Mouse (Mus musculus) lung, embryonic 14.5 days (tissue): ENCODE results near the gene Pex26. TPM values are rescaled to one million over a fixed set of nuclear protein-coding genes. Genes with fewer than 3 reads are reported as not detected.

Source experiments
- ATAC-seq: fragments of 200-750 bp; cut with Nextera tagmentation; 2 replicates; pipeline ENCODE4 v1.8.0; 2017; ENCODE audit warnings: mild to moderate bottlenecking, moderate TSS enrichment, moderate library complexity; ENCODE audit not compliant: insufficient read depth
- DNase-seq: peaks from one replicate; pipeline ENCODE4 v3.0.0-alpha.2; 2015
- H3K27ac ChIP-seq: fragments of 300-500 bp; sonication (generic); 2 replicates; pipeline ENCODE4 v1.5.1; 2014; ENCODE audit warnings: low read depth, mild to moderate bottlenecking, moderate library complexity
- H3K27me3 ChIP-seq: fragments of 300-500 bp; sonication (generic); 2 replicates; pipeline ENCODE4 v1.6.1; 2014; ENCODE audit warnings: low read length, control low read depth; ENCODE audit not compliant: insufficient read depth
- H3K36me3 ChIP-seq: fragments of 300-500 bp; sonication (generic); 2 replicates; pipeline ENCODE4 v1.6.1; 2014; ENCODE audit warnings: control low read depth; ENCODE audit not compliant: insufficient read depth
- H3K4me1 ChIP-seq: fragments of 300-500 bp; sonication (generic); 2 replicates; pipeline ENCODE4 v1.6.1; 2014; ENCODE audit warnings: antibody characterized with exemption, control low read depth; ENCODE audit not compliant: insufficient read depth
- H3K4me2 ChIP-seq: fragments of 300-500 bp; sonication (generic); 2 replicates; pipeline ENCODE4 v1.6.1; 2014; ENCODE audit warnings: mild to moderate bottlenecking
- H3K4me3 ChIP-seq: fragments of 300-500 bp; sonication (generic); 2 replicates; pipeline ENCODE4 v1.5.1; 2014; ENCODE audit warnings: low read depth, low read length
- H3K9ac ChIP-seq: fragments of 300-500 bp; sonication (generic); 2 replicates; pipeline ENCODE4 v1.6.1; 2014
- H3K9me3 ChIP-seq: fragments of 300-500 bp; sonication (generic); 2 replicates; pipeline ENCODE4 v1.6.1; 2016; ENCODE audit warnings: low read depth, low read length, control low read depth
- CTCF ChIP-seq: IDR thresholded peaks from 2 replicates; pipeline ENCODE4 v1.5.1; 2016; ENCODE audit warnings: antibody characterized with exemption, low read depth
- WGBS: fragments of 180-500 bp; shearing (Covaris S2); extraction: QIAGEN DNeasy Blood & Tissue Kit; methylation state at CpG from one replicate; pipeline ENCODE4 v1.1.7; 2014; 5-methylcytosine and 5-hydroxymethylcytosine counted together
- polyA plus RNA-seq: library from polyadenylated mRNA; unstranded; fragments of >200 nt; fragmentation: Nextera tagmentation; extraction: Ambion mirVana; gene quantifications from 2 replicates; pipeline ENCODE4 v1.2.1, GENCODE M21; 2014

The Pex26 gene
- polyA plus RNA-seq, 1 experiment from 2014 or later = 8.1 TPM

GRCm38 (mm10) chr6:121177118-121177708 is 6.3 kb upstream of the Pex26 start:
- H3K27ac ChIP-seq = no peak overlapping the region

DNA sequence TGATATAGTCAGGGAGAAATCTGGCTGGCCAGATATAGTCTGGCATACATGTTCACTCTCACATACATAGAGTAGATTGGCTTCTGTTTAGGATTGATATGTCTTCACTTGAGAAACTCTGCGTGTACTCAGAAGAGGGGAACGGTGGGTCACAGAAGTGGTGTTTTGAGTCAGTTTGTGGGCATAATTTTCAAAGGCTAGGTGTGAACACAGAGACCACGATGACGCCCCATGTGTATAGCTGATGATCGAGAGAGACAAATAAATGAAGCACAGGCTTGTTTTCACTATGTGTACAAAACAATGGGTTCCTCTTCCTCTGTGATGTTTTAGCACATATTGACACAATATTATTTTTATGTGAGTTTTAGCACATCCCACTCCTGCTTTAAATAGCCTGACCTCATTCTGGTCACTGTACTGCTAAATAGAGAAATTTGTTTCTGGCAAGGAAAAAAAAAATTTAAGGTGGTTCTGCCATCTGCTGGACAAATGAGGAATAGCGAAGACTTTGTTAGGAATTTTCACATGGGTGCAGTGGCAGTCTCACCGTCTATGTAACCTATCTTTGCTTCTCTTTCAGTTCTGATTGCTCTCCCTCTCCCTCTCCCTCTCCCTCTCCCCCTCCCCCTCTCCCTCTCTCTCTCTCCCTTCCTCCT is 4.6 kb upstream of the Pex26 start:
- 60% methylated on average over 7 of the region's 7 CpGs for WGBS
- no peak overlapping the region for H3K4me3 ChIP-seq
- no peaks in the 10 kb centered on the region for H3K27me3 ChIP-seq
- H3K9me3 ChIP-seq = no peaks in the 10 kb centered on the region
- no peak for ATAC-seq
- H3K36me3 ChIP-seq = no peaks in the 10 kb centered on the region
- no peak overlapping the region for H3K4me2 ChIP-seq
- H3K27ac ChIP-seq = no peak overlapping the region
- peak; percentile 92 for DNase-seq
- no peak overlapping the region for H3K9ac ChIP-seq
- 0 out of 2 replicates have a peak, but pooled peaks cover 4% of the 10 kb centered on the region for H3K4me1 ChIP-seq
- peak; percentile 78 for TF ChIP-seq CTCF

More at GRCm38 (mm10) chr6:121177118-121177708, 6.3 kb upstream of the Pex26 start:
- no peaks in the 10 kb centered on the region for H3K9me3 ChIP-seq
- ATAC-seq (no peak), DNase-seq (no peak)
- no peak overlapping the region for H3K4me2 ChIP-seq
- H3K4me1 ChIP-seq = 0 out of 2 replicates have a peak, but pooled peaks cover 4% of the 10 kb centered on the region
- TF ChIP-seq CTCF = no peak
- WGBS = 84% methylated on average over 7 of the region's 7 CpGs
- no peak overlapping the region for H3K9ac ChIP-seq
- H3K36me3 ChIP-seq = no peaks in the 10 kb centered on the region
- no peak overlapping the region for H3K4me3 ChIP-seq
- H3K27me3 ChIP-seq = no peaks in the 10 kb centered on the region

- Histone ChIP-seq H3K4me2 (no peak overlapping the region), H3K9me3 (no peaks in the 10 kb centered on the region), H3K27ac (no peak overlapping the region), H3K4me3 (no peak overlapping the region), H3K27me3 (no peaks in the 10 kb centered on the region), H3K36me3 (no peaks in the 10 kb centered on the region), H3K9ac (no peak overlapping the region), H3K4me1 (0 out of 2 replicates have a peak, but pooled peaks cover 4% of the 10 kb centered on the region)
- 55% methylated on average over 7 of the region's 7 CpGs for WGBS
- TF ChIP-seq CTCF = no peak
- ATAC-seq (no peak), DNase-seq (no peak)
These were observed 3.6 kb upstream of the Pex26 start for GRCm38 (mm10) chr6:121179846-121180245.

GRCm38 (mm10) chr6:121184198-121185140 is 1.0 kb downstream of the Pex26 start:
- DNase-seq (peak; percentile 86), ATAC-seq (peak; percentile 77)
- H3K36me3 ChIP-seq = peaks cover 26% of the 10 kb centered on the region; the same call in 1 of the 2 replicates
- WGBS = 3% methylated on average over 35 of the region's 35 CpGs
- peak overlapping the region; percentile 65 for H3K4me3 ChIP-seq
- no peaks in the 10 kb centered on the region for H3K27me3 ChIP-seq
- peak overlapping the region; percentile 83; the same call in 1 of the 2 replicates for H3K27ac ChIP-seq
- H3K4me1 ChIP-seq = no peaks in the 10 kb centered on the region
- H3K9me3 ChIP-seq = no peaks in the 10 kb centered on the region
- peak; percentile 77 for TF ChIP-seq CTCF
- peak overlapping the region; percentile 97 for H3K4me2 ChIP-seq
- H3K9ac ChIP-seq = peak overlapping the region; percentile 58

DNA sequence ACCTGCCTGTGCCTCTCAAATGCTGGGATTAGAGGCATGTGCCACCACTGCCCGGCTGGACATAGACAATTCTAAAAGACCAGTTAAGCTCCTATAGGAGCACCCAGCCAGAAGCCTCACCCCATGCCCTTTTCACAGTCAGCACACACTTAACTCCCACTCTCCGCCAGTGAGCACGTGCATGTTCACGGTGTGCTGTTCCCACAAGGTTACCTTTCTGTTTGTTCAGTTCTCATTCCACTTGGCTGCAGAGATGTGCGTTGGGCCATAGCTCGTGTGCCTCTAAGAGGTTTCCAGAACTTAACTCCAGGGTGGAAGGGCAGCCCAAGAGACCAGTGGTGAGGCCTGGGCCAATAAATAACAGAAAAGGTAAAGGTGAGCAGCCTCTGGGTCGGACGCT is 1.8 kb downstream of the Pex26 start:
- H3K27ac ChIP-seq = no peak overlapping the region
- DNase-seq (peak; percentile 27), ATAC-seq (peak; percentile 15)
- peaks cover 28% of the 10 kb centered on the region; the same call in 1 of the 2 replicates for H3K36me3 ChIP-seq
- no peaks in the 10 kb centered on the region for H3K9me3 ChIP-seq
- no peak overlapping the region for H3K9ac ChIP-seq
- peak overlapping the region; percentile 65; the same call in 1 of the 2 replicates for H3K4me3 ChIP-seq
- H3K4me1 ChIP-seq = no peaks in the 10 kb centered on the region
- WGBS = 59% methylated on average over 8 of the region's 8 CpGs
- peak overlapping the region; percentile 97 for H3K4me2 ChIP-seq
- TF ChIP-seq CTCF = no peak
- H3K27me3 ChIP-seq = no peaks in the 10 kb centered on the region

DNA sequence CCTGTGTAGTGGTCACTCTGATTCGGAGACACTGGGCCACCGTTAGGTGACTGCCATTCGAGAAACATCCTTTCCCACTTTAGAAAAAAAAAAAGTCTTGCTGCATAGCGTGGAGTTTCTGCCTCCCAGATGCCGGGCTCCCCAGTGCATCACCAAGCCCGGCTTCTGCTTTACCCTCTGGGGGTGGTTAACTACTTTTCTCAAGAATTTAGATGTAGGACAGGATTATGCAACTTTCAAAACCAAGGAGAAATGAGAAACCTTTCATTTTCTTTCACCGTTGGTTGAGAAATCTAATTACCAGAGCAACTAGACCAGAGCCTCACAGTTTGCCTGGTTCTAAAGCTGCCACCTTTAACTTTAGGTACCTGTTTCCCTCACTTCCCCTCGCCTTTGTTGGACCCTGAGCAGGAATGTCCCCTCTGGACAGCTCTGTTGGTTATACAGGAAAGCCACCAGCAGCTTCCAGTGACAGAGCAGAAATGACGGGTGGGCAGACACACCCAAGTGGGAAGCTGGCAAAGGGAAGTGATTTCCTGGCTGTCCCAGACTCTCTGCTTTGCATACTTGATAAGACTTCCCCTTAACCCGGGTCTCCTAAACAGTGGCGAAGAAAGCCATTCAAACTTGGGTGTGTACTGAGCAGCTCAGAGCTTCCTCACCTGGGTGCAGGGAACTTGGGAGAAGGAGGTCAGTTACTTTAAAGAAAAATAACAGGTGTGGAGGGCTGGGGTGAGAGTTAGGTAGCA is 8.0 kb downstream of the Pex26 start:
- no peaks in the 10 kb centered on the region for H3K27me3 ChIP-seq
- WGBS = 73% methylated on average over 11 of the region's 11 CpGs
- peaks cover 47% of the 10 kb centered on the region for H3K36me3 ChIP-seq
- ATAC-seq = no peak
- no peak overlapping the region for H3K4me2 ChIP-seq
- no peak overlapping the region for H3K9ac ChIP-seq
- H3K4me3 ChIP-seq = no peak overlapping the region
- H3K9me3 ChIP-seq = no peaks in the 10 kb centered on the region
- TF ChIP-seq CTCF = no peak
- no peak for DNase-seq
- no peak overlapping the region for H3K27ac ChIP-seq
- no peaks in the 10 kb centered on the region for H3K4me1 ChIP-seq
